Mouse (Mus musculus) intestine, embryonic 15.5 days (tissue): ENCODE results near the gene Flt3. TPM values are rescaled to one million over a fixed set of nuclear protein-coding genes. Genes with fewer than 3 reads are reported as not detected.

ENCODE experiments used
- ATAC-seq: fragments of 200-750 bp; cut with Nextera tagmentation; 2 replicates; pipeline ENCODE4 v1.8.0; 2017; ENCODE audit warnings: moderate TSS enrichment, moderate library complexity
- H3K27ac ChIP-seq: fragments of 300-500 bp; sonication (generic); 2 replicates; pipeline ENCODE4 v1.5.1; 2015; ENCODE audit warnings: mild to moderate bottlenecking, inconsistent platforms
- H3K27me3 ChIP-seq: fragments of 300-500 bp; sonication (generic); replicated peaks from 2 replicates; pipeline ENCODE4 v1.6.1; 2015; ENCODE audit warnings: inconsistent platforms
- H3K36me3 ChIP-seq: fragments of 300-500 bp; sonication (generic); 2 replicates; pipeline ENCODE4 v1.6.1; 2015; ENCODE audit warnings: inconsistent platforms
- H3K4me1 ChIP-seq: fragments of 300-500 bp; sonication (generic); replicated peaks from 2 replicates; pipeline ENCODE4 v1.6.1; 2015; ENCODE audit warnings: inconsistent platforms
- H3K4me2 ChIP-seq: fragments of 300-500 bp; sonication (generic); replicated peaks from 2 replicates; pipeline ENCODE4 v1.6.1; 2015; ENCODE audit warnings: mild to moderate bottlenecking, inconsistent platforms
- H3K4me3 ChIP-seq: fragments of 300-500 bp; sonication (generic); replicated peaks from 2 replicates; pipeline ENCODE4 v1.5.1; 2015; ENCODE audit warnings: inconsistent platforms
- H3K9ac ChIP-seq: fragments of 300-500 bp; sonication (generic); 2 replicates; pipeline ENCODE4 v1.6.1; 2015; ENCODE audit warnings: inconsistent platforms
- H3K9me3 ChIP-seq: fragments of 300-500 bp; sonication (generic); 2 replicates; pipeline ENCODE4 v1.6.1; 2016; ENCODE audit warnings: inconsistent platforms
- WGBS: fragments of 180-500 bp; shearing (Covaris S2); methylation state at CpG from one replicate; pipeline ENCODE4 v1.1.7; 2015; 5-methylcytosine and 5-hydroxymethylcytosine counted together
- polyA plus RNA-seq: library from polyadenylated mRNA; unstranded; fragments of >200 nt; fragmentation: Nextera tagmentation; extraction: Ambion mirVana; gene quantifications from 2 replicates; pipeline ENCODE4 v1.2.1, GENCODE M21; 2015

The Flt3 gene
- polyA plus RNA-seq, 1 experiment from 2014 or later: 0.31 TPM

GRCm38 (mm10) chr5:147365995-147366765 is 34.1 kb downstream of the Flt3 start:
- Histone ChIP-seq H3K27ac (no peak overlapping the region), H3K27me3 (no peaks in the 10 kb centered on the region), H3K4me2 (no peak overlapping the region), H3K9me3 (no peaks in the 10 kb centered on the region), H3K4me3 (no peak overlapping the region), H3K36me3 (no peaks in the 10 kb centered on the region), H3K9ac (no peak overlapping the region), H3K4me1 (no peaks in the 10 kb centered on the region)
- WGBS: 44% methylated on average over 16 of the region's 16 CpGs
- ATAC-seq: no peak

- no peak overlapping the region for H3K4me2 ChIP-seq
- H3K36me3 ChIP-seq: no peaks in the 10 kb centered on the region
- H3K9ac ChIP-seq: no peak overlapping the region
- H3K27me3 ChIP-seq: no peaks in the 10 kb centered on the region
- no peaks in the 10 kb centered on the region for H3K9me3 ChIP-seq
- ATAC-seq: no peak
- no peaks in the 10 kb centered on the region for H3K4me1 ChIP-seq
- 71% methylated on average over 12 of the region's 12 CpGs for WGBS
- H3K27ac ChIP-seq: no peak overlapping the region
- no peak overlapping the region for H3K4me3 ChIP-seq
These were observed 37.2 kb downstream of the Flt3 start for GRCm38 (mm10) chr5:147363054-147363453.

GRCm38 (mm10) chr5:147358481-147358880 is 41.8 kb downstream of the Flt3 start:
- H3K27me3 ChIP-seq: no peaks in the 10 kb centered on the region
- no peak overlapping the region for H3K9ac ChIP-seq
- H3K9me3 ChIP-seq: no peaks in the 10 kb centered on the region
- H3K4me2 ChIP-seq: no peak overlapping the region
- no peak overlapping the region for H3K4me3 ChIP-seq
- no peaks in the 10 kb centered on the region for H3K36me3 ChIP-seq
- H3K27ac ChIP-seq: no peak overlapping the region
- WGBS: 87% methylated on average over 11 of the region's 11 CpGs
- no peak for ATAC-seq
- H3K4me1 ChIP-seq: no peaks in the 10 kb centered on the region

GRCm38 (mm10) chr5:147357536-147357935 is 42.8 kb downstream of the Flt3 start:
- H3K9me3 ChIP-seq: no peaks in the 10 kb centered on the region
- no peaks in the 10 kb centered on the region for H3K4me1 ChIP-seq
- H3K36me3 ChIP-seq: no peaks in the 10 kb centered on the region
- WGBS: 51% methylated on average over 3 of the region's 3 CpGs
- ATAC-seq: no peak
- H3K4me3 ChIP-seq: no peak overlapping the region
- no peak overlapping the region for H3K9ac ChIP-seq
- no peak overlapping the region for H3K27ac ChIP-seq
- no peaks in the 10 kb centered on the region for H3K27me3 ChIP-seq
- H3K4me2 ChIP-seq: no peak overlapping the region

- Histone ChIP-seq H3K4me1 (no peaks in the 10 kb centered on the region), H3K4me2 (no peak overlapping the region), H3K9ac (no peak overlapping the region), H3K27ac (no peak overlapping the region), H3K4me3 (no peak overlapping the region), H3K27me3 (no peaks in the 10 kb centered on the region), H3K36me3 (no peaks in the 10 kb centered on the region), H3K9me3 (no peaks in the 10 kb centered on the region)
- 89% methylated on average over 13 of the region's 13 CpGs for WGBS
- ATAC-seq: no peak
These were observed 43.8 kb downstream of the Flt3 start for GRCm38 (mm10) chr5:147356260-147357055.

- whole genome bisulfite sequencing: 60% methylated on average over 3 of the region's 3 CpGs
- no peaks in the 10 kb centered on the region for H3K4me1 ChIP-seq
These were observed 44.5 kb downstream of the Flt3 start for GRCm38 (mm10) chr5:147355788-147356187.

GRCm38 (mm10) chr5:147354985-147355384 is 45.3 kb downstream of the Flt3 start:
- no peak overlapping the region for H3K27ac ChIP-seq
- H3K36me3 ChIP-seq: no peaks in the 10 kb centered on the region
- no peak overlapping the region for H3K4me2 ChIP-seq
- whole genome bisulfite sequencing: 77% methylated on average over 8 of the region's 8 CpGs
- ATAC-seq: no peak
- no peaks in the 10 kb centered on the region for H3K27me3 ChIP-seq
- H3K4me1 ChIP-seq: no peaks in the 10 kb centered on the region
- H3K9me3 ChIP-seq: no peaks in the 10 kb centered on the region
- no peak overlapping the region for H3K4me3 ChIP-seq
- H3K9ac ChIP-seq: no peak overlapping the region

More at GRCm38 (mm10) chr5:147355788-147356187, 44.5 kb downstream of the Flt3 start:
- no peak overlapping the region for H3K27ac ChIP-seq
- H3K4me3 ChIP-seq: no peak overlapping the region
- no peaks in the 10 kb centered on the region for H3K27me3 ChIP-seq
- no peaks in the 10 kb centered on the region for H3K9me3 ChIP-seq
- no peak overlapping the region for H3K9ac ChIP-seq
- no peaks in the 10 kb centered on the region for H3K36me3 ChIP-seq
- ATAC-seq: no peak
- no peak overlapping the region for H3K4me2 ChIP-seq

- ATAC-seq: no peak
- no peaks in the 10 kb centered on the region for H3K4me1 ChIP-seq
- WGBS: 63% methylated on average over 17 of the region's 17 CpGs
- H3K4me3 ChIP-seq: no peak overlapping the region
- H3K36me3 ChIP-seq: no peaks in the 10 kb centered on the region
- no peaks in the 10 kb centered on the region for H3K27me3 ChIP-seq
- no peak overlapping the region for H3K27ac ChIP-seq
- no peaks in the 10 kb centered on the region for H3K9me3 ChIP-seq
- H3K4me2 ChIP-seq: no peak overlapping the region
- no peak overlapping the region for H3K9ac ChIP-seq
These were observed 46.0 kb downstream of the Flt3 start for GRCm38 (mm10) chr5:147354161-147354780.

- Histone ChIP-seq H3K9ac (no peak overlapping the region), H3K4me1 (no peaks in the 10 kb centered on the region), H3K9me3 (no peaks in the 10 kb centered on the region), H3K4me2 (no peak overlapping the region), H3K4me3 (no peak overlapping the region), H3K36me3 (no peaks in the 10 kb centered on the region), H3K27ac (no peak overlapping the region), H3K27me3 (no peaks in the 10 kb centered on the region)
- 92% methylated on average over 8 of the region's 8 CpGs for WGBS
- ATAC-seq: no peak
These were observed 48.4 kb downstream of the Flt3 start for GRCm38 (mm10) chr5:147351931-147352330.

- H3K4me1 ChIP-seq: no peaks in the 10 kb centered on the region
- WGBS: 72% methylated on average over 1 of the region's 1 CpGs
These were observed 54.3 kb downstream of the Flt3 start for GRCm38 (mm10) chr5:147345981-147346380.

GRCm38 (mm10) chr5:147343904-147344303 is 56.4 kb downstream of the Flt3 start:
- H3K9me3 ChIP-seq: no peaks in the 10 kb centered on the region
- no peaks in the 10 kb centered on the region for H3K27me3 ChIP-seq
- no peaks in the 10 kb centered on the region for H3K36me3 ChIP-seq
- H3K4me1 ChIP-seq: no peaks in the 10 kb centered on the region
- no peak overlapping the region for H3K27ac ChIP-seq
- H3K4me3 ChIP-seq: no peak overlapping the region
- 83% methylated on average over 10 of the region's 10 CpGs for WGBS
- no peak for ATAC-seq
- no peak overlapping the region for H3K4me2 ChIP-seq
- no peak overlapping the region for H3K9ac ChIP-seq

More at GRCm38 (mm10) chr5:147345981-147346380, 54.3 kb downstream of the Flt3 start:
- Histone ChIP-seq H3K4me3 (no peak overlapping the region), H3K9ac (no peak overlapping the region), H3K9me3 (no peaks in the 10 kb centered on the region), H3K36me3 (no peaks in the 10 kb centered on the region), H3K27me3 (no peaks in the 10 kb centered on the region), H3K27ac (no peak overlapping the region), H3K4me2 (no peak overlapping the region)
- ATAC-seq: no peak

GRCm38 (mm10) chr5:147342901-147343300 is 57.4 kb downstream of the Flt3 start:
- H3K9ac ChIP-seq: no peak overlapping the region
- no peaks in the 10 kb centered on the region for H3K9me3 ChIP-seq
- 86% methylated on average over 6 of the region's 6 CpGs for WGBS
- H3K4me3 ChIP-seq: no peak overlapping the region
- no peak overlapping the region for H3K27ac ChIP-seq
- no peaks in the 10 kb centered on the region for H3K4me1 ChIP-seq
- no peaks in the 10 kb centered on the region for H3K36me3 ChIP-seq
- H3K4me2 ChIP-seq: no peak overlapping the region
- no peak for ATAC-seq
- no peaks in the 10 kb centered on the region for H3K27me3 ChIP-seq
